Mouse (Mus musculus) adrenal gland, adult (tissue): ENCODE results near the gene Tmem163.

Experiments
- DNase-seq, 2 experiments: peaks; one replicate each; pipeline ENCODE4 v3.0.0; 2022 to 2023; ENCODE audit warnings: low spot score in 1 of 2; ENCODE audit not compliant: inconsistent age in 2 of 2

Gene Tmem163

DNA sequence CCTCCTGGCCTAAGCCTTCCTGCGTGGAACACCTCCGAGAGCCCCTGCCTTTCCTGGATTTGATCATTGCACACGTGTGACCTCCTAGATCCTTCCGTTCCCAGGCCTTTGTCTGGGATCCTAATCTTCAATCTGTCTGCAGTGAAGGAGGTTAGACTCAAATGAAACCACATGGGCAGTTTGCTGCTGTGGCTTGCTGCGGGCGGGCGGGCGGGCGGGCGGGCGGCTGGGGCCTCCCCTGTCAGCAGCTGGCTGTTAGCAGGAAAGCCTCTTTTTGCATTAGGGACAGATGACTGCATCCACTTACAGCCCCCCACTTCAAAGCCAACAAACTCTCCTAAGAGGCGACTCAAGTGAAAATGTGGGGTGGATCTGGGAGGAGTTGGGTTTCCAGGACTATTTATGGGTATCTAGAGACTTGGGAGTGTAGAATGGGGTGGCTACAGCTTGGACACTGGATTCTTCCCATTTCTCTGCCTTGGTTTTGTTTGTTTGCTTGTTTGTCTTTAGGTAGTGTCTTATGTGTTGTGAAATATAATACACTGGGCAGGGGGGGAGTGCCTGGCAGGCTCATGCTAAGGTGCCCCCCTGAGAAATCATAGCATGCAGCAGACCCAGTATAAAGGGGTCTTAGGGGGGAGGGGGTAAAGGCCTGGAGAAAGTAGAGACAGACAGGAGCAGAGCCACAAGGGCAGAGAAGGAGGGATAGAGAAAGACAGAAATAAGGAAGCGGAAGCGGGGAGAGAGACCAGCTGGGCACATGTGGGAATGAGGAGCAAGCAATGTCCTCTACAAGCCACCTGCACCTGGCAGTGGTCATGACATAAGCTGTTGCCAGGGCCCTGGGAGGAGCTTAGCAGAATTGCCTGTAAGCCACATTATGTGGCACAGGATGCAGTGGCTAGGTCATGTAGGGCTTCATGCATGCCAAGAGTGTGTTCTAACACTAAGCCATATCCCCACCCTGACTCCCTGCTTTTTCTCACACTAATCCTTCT, 236.2 kb downstream of the Tmem163 start:
- DNase-seq = no peak

DNA sequence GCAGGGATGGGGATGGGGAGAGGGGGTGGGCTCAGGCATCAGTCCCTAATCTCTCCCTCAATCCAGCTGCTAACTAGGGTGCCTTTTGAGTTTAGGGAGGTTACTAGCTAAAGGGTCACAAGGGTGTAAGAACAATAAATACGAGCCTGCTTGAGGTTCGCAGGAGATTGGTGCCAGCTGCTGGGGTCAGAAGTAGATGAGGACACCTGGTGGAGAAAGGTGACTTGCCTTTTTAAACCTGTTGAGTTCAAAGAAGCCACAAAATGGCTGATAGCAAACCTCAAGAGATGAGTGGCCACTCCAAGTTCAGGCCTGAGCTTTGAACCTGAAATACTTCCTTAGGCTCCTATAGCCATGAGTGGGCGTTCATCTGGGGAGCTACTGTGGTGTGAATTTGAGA, 237.6 kb downstream of the Tmem163 start:
- DNase-seq = no peak

DNA sequence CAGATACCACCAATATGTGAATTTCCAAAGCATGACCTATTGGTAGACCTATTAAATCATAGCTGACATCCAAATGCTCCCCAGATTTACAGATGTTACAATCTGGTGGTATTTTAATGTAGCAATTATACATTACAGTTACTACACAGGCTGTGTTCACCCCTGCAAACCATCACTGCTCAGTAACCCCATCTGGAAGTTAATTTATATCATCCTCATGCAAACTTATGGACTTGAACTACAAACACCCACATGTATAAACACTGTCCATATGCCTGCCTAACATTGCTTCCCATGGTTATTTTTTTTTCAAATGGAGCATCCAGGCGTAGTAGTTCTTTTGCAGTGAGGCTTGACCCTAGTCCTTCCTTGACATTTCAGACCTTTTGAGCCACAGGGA, 238.3 kb downstream of the Tmem163 start:
- DNase-seq = no peak

DNA sequence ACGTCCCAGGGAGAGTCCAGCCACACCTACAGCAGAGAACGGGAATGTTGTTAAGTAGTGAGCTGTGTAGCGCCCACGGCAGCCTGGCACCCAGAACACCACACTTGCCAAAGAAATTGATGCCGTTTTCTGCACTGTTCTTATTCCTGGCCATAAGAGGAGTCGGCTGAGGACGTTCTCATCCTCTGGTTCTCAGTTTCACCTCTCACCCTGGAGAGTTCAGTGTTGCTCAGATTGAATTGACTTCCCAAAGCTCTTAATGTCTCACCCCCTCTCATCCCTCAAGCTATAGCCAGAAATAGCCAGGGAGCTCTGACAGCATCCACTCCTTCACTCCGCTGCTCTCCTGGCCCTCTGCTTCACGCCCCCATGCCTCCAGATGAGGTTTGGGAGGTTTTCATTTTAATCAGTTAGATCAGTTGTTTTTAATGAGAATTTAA, 239.9 kb downstream of the Tmem163 start:
- DNase-seq = no peak

DNA sequence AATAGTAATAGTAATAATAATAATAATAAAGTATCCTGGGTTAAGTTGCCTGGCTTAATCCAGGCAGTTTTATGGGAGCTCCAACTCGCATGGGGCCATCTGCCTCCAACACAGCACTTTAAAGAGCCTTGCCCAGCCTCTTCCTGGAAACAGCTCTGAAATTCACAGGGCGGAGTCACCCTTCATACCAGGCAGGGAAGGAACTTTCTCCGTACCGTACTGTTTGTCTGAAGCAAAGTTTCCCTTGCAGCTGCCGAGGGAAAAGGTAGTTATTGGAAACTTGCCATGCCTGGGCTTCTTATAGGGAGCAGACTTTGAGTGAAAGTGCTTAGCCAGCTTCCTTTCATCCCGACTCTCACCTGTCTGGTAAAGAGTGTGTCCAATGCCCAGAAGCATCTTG, 242.3 kb downstream of the Tmem163 start:
- no peak for DNase-seq
